ENCODE assay signal across 21 mouse cellular contexts in genomic region chr3:136264969-136265595, GRCm38 (mm10).
A peak's percentile ranks its signal among the peaks of the same experiment; 100 is the strongest.
DNase-seq lines count a peak whose midpoint lies in the region; ATAC-seq and TF ChIP-seq lines count a peak whose summit lies in the region.
"Had no signal": no experiment of that assay in that cellular context is flagged by ENCODE, and none has a peak within 500 bp of the region (broad histone marks: within the 10 kb centered on the region; RNA-seq: fewer than 3 reads in every experiment).

No protein-coding gene starts in this region.

- no peaks in the 10 kb centered on the region for H3K27me3 ChIP-seq in kidney, postnatal 0 days (ENCODE audit: insufficient read depth, low read length)
- no peaks in the 10 kb centered on the region for H3K27me3 ChIP-seq in kidney, embryonic 16.5 days (ENCODE audit: insufficient read depth, low read length)
- no peaks in the 10 kb centered on the region for H3K27me3 ChIP-seq in C2C12 (ENCODE audit: control insufficient read depth, insufficient read depth, insufficient read length)
- H3K27me3 ChIP-seq in Patski: no peaks in the 10 kb centered on the region
- H3K27me3 ChIP-seq in forebrain, embryonic 15.5 days: no peaks in the 10 kb centered on the region
- H3K27me3 ChIP-seq: embryonic facial prominence, embryonic 12.5 days; forebrain, embryonic 13.5 days had no signal

- 62% methylated on average over 8 of the region's 8 CpGs for WGBS in kidney, postnatal 0 days
- 63% methylated on average over 8 of the region's 8 CpGs for WGBS in kidney, embryonic 16.5 days
- WGBS in forebrain, embryonic 15.5 days: 89% methylated on average over 8 of the region's 8 CpGs

- no peak overlapping the region for H3K4me3 ChIP-seq in kidney, postnatal 0 days (replicated peaks; ENCODE audit: low read depth, low read length)
- H3K4me3 ChIP-seq in kidney, embryonic 16.5 days (ENCODE audit: low read length): no peak overlapping the region
- H3K4me3 ChIP-seq in C2C12 (ENCODE audit: insufficient read depth, poor library complexity, severe bottlenecking): no peak overlapping the region
- H3K4me3 ChIP-seq in forebrain, embryonic 15.5 days: no peak overlapping the region
- H3K4me3 ChIP-seq: embryonic facial prominence, embryonic 10.5 days; embryonic facial prominence, embryonic 12.5 days; forebrain, embryonic 13.5 days had no signal

- no peak overlapping the region for H3K4me2 ChIP-seq in kidney, postnatal 0 days (ENCODE audit: low read length)
- no peak overlapping the region for H3K4me2 ChIP-seq in kidney, embryonic 16.5 days (replicated peaks; ENCODE audit: low read depth, low read length)
- no peak overlapping the region for H3K4me2 ChIP-seq in forebrain, embryonic 15.5 days (replicated peaks)
- H3K4me2 ChIP-seq: embryonic facial prominence, embryonic 12.5 days; forebrain, embryonic 13.5 days had no signal

- CTCF ChIA-PET in Patski (lab: Charles Lee): no interaction called here

- peak; percentile 12 for DNase-seq in kidney, postnatal 0 days (ENCODE audit: low spot score)
- peak; percentile 86 for DNase-seq in 3T3-L1 (ENCODE audit: low read depth, low spot score)
- peak; percentile 100 for DNase-seq in Patski (ENCODE audit: low read depth, low spot score)
- no peak for DNase-seq in left cerebral cortex, postnatal 36 days (ENCODE audit: low spot score in 2 of 2)
- DNase-seq in left cerebral cortex, postnatal 4 days: no peak
- DNase-seq: adrenal gland, adult 2 months; adrenal gland, postnatal 10 days; adrenal gland, postnatal 25 days; B cell, adult 2 months; cerebellum, adult 11 months; cerebellum, adult 2 months; cerebellum, adult 9-10 months; cerebellum, postnatal 10 days; cerebellum, postnatal 25 days had no signal

- H3K9ac ChIP-seq in kidney, postnatal 0 days (ENCODE audit: low read depth, low read length): no peak overlapping the region
- H3K9ac ChIP-seq in kidney, embryonic 16.5 days (replicated peaks; ENCODE audit: low read length): no peak overlapping the region
- H3K9ac ChIP-seq in forebrain, embryonic 15.5 days (replicated peaks): no peak overlapping the region
- H3K9ac ChIP-seq: embryonic facial prominence, embryonic 12.5 days; forebrain, embryonic 13.5 days had no signal

- no peaks in the 10 kb centered on the region for H3K9me3 ChIP-seq in kidney, postnatal 0 days (replicated peaks; ENCODE audit: low read length)
- H3K9me3 ChIP-seq in kidney, embryonic 16.5 days (ENCODE audit: low read length): no peaks in the 10 kb centered on the region
- no peaks in the 10 kb centered on the region for H3K9me3 ChIP-seq in forebrain, embryonic 15.5 days
- H3K9me3 ChIP-seq: embryonic facial prominence, embryonic 10.5 days; embryonic facial prominence, embryonic 12.5 days; forebrain, embryonic 13.5 days had no signal

- ATAC-seq in kidney, postnatal 0 days (replicated peaks; ENCODE audit: low FRiP score, low read depth): no peak
- ATAC-seq in kidney, embryonic 16.5 days (ENCODE audit: low FRiP score, low TSS enrichment): no peak
- ATAC-seq in Patski: peak; percentile 83
- ATAC-seq in forebrain, embryonic 15.5 days (replicated peaks): no peak
- ATAC-seq: forebrain, embryonic 13.5 days; forebrain, embryonic 16.5 days had no signal

- in situ Hi-C loops in Patski (cut with MboI; ENCODE audit: low pct_unique_long_range_greater_than_20kb): loop anchor here (25.0 kb wide), 1 partner anchor 1497 kb away; no protein-coding TSS in a partner anchor

- no peaks in the 10 kb centered on the region for H3K79me3 ChIP-seq in C2C12 (ENCODE audit: low read depth)

- TF ChIP-seq CTCF in kidney, postnatal 0 days (IDR thresholded peaks at IDR 0.05; ENCODE audit: low read depth): no peak
- TF ChIP-seq CTCF in C2C12 (IDR thresholded peaks at IDR 0.05; ENCODE audit: control insufficient read depth, insufficient read depth, insufficient read length) (no peak), Patski (IDR thresholded peaks at IDR 0.05) (no peak)

- no peaks in the 10 kb centered on the region for H3K79me2 ChIP-seq in C2C12 (ENCODE audit: control insufficient read depth, insufficient read depth)

- no peaks in the 10 kb centered on the region for H3K4me1 ChIP-seq in kidney, postnatal 0 days (replicated peaks; ENCODE audit: insufficient read depth, low read length)
- H3K4me1 ChIP-seq in kidney, embryonic 16.5 days (ENCODE audit: insufficient read depth, low read length): no peaks in the 10 kb centered on the region
- no peaks in the 10 kb centered on the region for H3K4me1 ChIP-seq in forebrain, embryonic 15.5 days
- H3K4me1 ChIP-seq: embryonic facial prominence, embryonic 10.5 days; embryonic facial prominence, embryonic 12.5 days; forebrain, embryonic 13.5 days had no signal

- H3K36me3 ChIP-seq in kidney, postnatal 0 days (ENCODE audit: insufficient read depth, low read length): no peaks in the 10 kb centered on the region
- no peaks in the 10 kb centered on the region for H3K36me3 ChIP-seq in kidney, embryonic 16.5 days (ENCODE audit: insufficient read depth, low read length)
- no peaks in the 10 kb centered on the region for H3K36me3 ChIP-seq in C2C12 (ENCODE audit: control insufficient read depth, insufficient read depth)
- no peaks in the 10 kb centered on the region for H3K36me3 ChIP-seq in forebrain, embryonic 15.5 days
- H3K36me3 ChIP-seq: embryonic facial prominence, embryonic 10.5 days; embryonic facial prominence, embryonic 12.5 days had no signal

- intact Hi-C loops in left cerebral cortex, postnatal 36 days (cut with DNase I): no loop called here
- intact Hi-C loops in left cerebral cortex, postnatal 4 days (cut with DNase I): no loop called here

- H3K27ac ChIP-seq in kidney, postnatal 0 days: no peak overlapping the region
- no peak overlapping the region for H3K27ac ChIP-seq in kidney, embryonic 16.5 days (ENCODE audit: low read length)
- H3K27ac ChIP-seq in forebrain, embryonic 15.5 days (replicated peaks): no peak overlapping the region
- H3K27ac ChIP-seq: embryonic facial prominence, embryonic 10.5 days; embryonic facial prominence, embryonic 12.5 days; forebrain, embryonic 13.5 days had no signal

- POLR2A ChIA-PET in Patski (lab: Charles Lee): no interaction called here

- H3ac ChIP-seq in C2C12 (ENCODE audit: control insufficient read depth, insufficient read length, low read depth): no peak overlapping the region

TF ChIP-seq in C2C12, 6 proteins besides CTCF, POLR2A, EP300 and RAD21:
- TF ChIP-seq MAX (IDR thresholded peaks at IDR 0.05) (no peak), CEBPB (IDR thresholded peaks at IDR 0.05; ENCODE audit: low read depth) (peak; percentile 74), USF1 (IDR thresholded peaks at IDR 0.05; ENCODE audit: low read depth) (peak; percentile 53)

Comparison
In these comparisons a context has a peak if more than half of its experiments do, and no peak if none do; other contexts are left out.
1. DNase-seq: peak in kidney, postnatal 0 days (single experiment), 3T3-L1 (single experiment) and Patski (single experiment); none in left cerebral cortex, postnatal 36 days (0 of 2) and left cerebral cortex, postnatal 4 days (single experiment).